Mouse (Mus musculus) cerebellum, adult 9-10 months (tissue): Measurements from ENCODE around the gene Pold1.

Experiments
- DNase-seq: peaks from one replicate; pipeline ENCODE4 v3.0.0; 2022

Pold1 gene

GRCm38 (mm10) chr7:44576333-44576844 is 27.7 kb upstream of the Pold1 start:
- no peak for DNase-seq

DNA sequence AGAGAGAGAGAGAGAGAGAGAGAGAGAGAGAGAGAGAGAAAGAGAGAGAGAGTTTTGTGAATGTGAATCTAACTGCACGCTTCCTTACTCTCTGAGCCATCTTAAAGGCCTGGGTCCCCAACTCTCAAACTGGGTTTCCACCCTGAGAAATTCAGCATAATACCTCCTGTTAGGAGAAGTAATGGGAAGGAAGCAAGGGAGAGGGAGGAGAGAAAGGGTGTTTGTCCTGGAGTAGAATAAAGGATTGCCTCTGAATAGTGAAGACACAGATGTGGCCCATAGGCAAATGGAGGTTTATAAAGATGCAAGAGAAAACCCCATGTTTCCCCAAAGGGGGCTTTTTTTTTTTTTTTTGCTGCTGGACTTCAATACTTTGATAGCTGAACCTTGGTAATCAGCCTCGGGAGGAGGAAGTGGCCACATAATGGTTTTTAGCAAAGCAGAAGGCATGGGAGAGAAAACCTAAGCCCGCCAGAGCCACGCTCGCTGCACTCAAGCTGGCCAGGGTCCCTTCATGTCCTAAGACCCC is 24.4 kb upstream of the Pold1 start:
- DNase-seq, result no peak

DNA sequence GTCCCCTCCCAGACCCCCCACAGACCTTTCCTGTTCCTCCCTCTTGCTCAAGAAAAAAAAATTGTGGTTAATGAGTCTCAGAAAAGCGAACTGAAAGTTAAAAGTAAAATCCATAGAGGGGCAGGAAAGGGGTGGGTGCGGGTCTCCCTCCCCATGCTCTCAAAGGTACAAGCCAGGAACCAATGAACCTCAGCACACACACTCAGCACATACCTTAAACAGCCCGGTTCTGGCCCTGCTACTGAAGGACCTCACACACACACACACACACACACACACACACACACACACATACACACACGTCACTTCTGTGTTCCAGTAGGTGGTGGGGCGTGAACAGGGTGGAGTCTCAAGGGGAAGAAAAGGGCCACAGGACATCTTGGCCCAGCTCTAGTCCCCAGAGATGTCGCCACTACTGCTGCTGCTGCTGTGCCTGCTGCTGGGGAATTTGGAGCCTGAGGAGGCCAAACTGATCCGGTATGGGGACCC is 23.6 kb upstream of the Pold1 start, which contains the start of gene Napsa:
TSS of gene Napsa (plus strand) at position 168 of the 489 bp plus-strand sequence.
- DNase-seq, result no peak

GRCm38 (mm10) chr7:44571811-44572210 is 23.2 kb upstream of the Pold1 start:
- no peak for DNase-seq

DNA sequence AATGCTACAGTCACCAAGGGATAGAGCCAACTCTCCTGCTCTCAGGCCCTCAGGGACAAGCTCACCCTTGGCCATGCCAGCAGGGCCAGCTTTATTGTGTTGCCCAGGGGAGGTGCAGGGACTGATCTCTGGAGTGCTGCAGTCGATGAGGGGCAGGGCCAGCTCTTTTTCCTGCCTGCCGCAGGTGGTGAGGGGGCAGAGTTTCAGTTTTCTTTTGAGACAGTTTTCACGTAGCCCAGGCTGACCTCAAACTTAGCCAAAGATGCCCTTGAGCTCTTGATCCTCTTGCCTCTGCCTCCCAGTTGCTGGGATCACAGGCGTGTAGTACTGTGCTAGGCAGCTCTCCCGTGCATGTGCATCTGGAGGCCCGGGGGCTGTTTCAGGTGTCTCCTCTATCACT is 22.3 kb upstream of the Pold1 start:
- DNase-seq, result no peak

DNA sequence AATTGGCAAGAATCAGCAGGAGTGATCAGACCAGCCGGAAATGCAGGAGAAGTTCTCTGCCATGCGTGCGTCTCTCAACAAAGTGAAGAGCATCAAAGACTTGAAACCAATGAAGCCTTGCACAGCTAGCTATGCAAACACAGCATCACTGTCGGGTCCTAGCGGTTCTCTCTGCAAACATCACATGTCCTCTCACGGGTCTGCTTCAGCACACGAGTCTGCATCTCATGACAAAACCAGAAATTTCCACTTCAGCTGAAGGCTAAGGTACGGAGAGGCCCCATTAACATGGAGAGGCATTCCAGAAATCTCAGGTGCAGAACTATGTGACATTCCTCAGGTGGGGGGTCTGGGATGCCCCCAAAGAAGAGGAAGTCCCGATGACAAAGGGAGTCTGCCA is 20.2 kb upstream of the Pold1 start:
- DNase-seq, result no peak

DNA sequence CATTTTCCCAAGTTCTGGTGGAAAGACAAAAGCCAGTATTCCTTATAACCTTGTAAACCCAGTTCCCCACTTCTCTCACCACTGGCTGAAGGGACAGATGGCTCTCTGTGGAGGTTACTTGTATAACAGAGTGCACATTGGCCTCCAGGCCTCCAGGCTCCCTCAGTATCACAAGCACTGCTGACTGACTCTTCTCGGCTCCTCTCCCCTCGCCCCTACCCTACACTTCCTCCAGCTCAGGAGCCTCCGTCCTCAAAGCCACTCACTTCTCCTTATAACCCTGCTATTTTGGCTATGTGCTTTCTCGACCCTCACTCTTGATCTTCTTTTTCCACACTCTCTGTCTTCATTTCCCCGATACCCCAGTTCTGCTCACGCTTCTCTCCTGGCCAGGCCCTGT is 16.8 kb upstream of the Pold1 start:
- no peak for DNase-seq

GRCm38 (mm10) chr7:44564486-44564885 is 15.8 kb upstream of the Pold1 start:
- no peak for DNase-seq

- DNase-seq, result no peak
Observed at GRCm38 (mm10) chr7:44563284-44563683, 14.6 kb upstream of the Pold1 start.

DNA sequence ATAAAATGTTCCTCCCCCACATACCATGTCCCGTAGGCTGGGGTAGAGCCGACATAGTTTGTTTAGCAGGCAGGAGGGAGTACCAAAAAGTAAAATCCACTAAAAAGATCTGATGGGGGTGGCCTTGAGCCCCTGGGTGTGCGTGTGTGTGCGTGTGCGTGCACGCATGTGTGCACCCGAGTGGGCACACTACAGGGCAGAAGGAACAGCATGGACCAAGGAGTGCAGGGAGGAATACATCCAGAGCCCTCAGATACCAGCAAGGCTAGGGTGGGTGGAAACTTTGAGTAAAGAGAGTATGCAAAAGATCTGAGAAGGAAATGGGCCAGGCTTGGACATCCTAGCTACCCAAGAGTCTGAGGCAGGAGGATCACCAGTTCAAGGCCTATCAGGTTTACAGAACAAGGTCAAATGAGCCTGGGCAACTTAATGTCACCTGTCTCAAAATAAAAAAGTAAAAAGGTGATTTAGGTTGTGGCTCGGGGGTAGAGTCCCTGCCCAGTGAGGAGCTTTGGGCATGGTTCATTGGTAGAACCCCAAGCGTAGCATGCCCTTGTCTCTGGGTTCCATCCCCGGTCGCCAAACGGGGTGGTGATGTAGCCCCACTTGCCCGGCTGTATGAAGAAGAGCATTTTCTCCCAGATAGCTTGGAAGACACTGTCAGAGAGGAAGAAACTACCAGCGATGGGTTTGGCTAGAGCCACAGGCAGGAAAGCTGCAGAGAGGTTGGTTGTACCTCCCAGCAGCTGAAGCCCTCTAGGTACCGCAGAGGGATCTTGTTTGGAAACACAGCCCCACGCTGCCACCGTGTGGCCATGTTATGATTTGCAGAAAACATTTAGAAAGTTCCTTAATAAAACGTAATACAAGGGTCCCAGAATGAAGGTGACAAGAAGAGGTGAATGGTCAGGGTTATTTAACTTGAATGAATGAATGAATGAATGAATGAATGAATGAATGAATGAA is 12.1 kb upstream of the Pold1 start:
- peak; percentile 89 for DNase-seq

GRCm38 (mm10) chr7:44557629-44558028 is 9.0 kb upstream of the Pold1 start:
- no peak for DNase-seq

- peak; percentile 93 for DNase-seq
Observed at GRCm38 (mm10) chr7:44553826-44554225, 5.2 kb upstream of the Pold1 start, which contains the start of gene Nr1h2. TSS of gene Nr1h2 (minus strand) at chr7:44553951.

DNA sequence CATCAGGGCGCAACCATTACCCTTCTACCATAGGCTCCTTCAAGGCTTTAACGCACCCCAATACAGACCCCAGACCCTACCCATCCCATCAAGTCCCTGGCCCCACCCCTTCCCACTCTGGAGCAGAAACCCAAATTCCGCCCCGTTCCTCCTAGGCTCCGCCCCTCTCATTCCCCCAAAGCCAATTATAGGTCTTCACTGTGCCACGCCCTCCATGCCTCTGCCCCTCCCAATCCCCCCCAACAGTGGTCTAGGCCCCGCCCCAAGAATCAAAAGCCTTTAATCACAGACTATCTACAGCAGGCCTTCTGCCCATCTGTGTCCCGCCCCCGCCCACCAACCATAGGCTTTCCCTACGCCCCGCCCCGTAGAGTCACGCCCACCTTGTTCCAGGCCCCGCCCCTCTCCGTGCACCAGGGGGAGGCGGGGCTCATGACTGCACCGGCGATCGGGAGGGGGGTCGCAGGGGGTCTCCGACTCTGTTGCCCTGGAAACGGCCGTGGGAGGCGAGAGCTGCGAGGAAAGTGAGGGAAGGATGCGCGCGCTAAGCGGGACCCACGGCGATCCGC is 4.6 kb upstream of the Pold1 start:
- no peak for DNase-seq

- peak; percentile 41 for DNase-seq
Observed at GRCm38 (mm10) chr7:44552141-44552908, 3.7 kb upstream of the Pold1 start.

GRCm38 (mm10) chr7:44551731-44552130 is 3.1 kb upstream of the Pold1 start:
- DNase-seq, result peak; percentile 50

GRCm38 (mm10) chr7:44551301-44551700 is 2.7 kb upstream of the Pold1 start:
- DNase-seq, result peak; percentile 34

GRCm38 (mm10) chr7:44550409-44550678 is 1.7 kb upstream of the Pold1 start:
- DNase-seq, result no peak

DNA sequence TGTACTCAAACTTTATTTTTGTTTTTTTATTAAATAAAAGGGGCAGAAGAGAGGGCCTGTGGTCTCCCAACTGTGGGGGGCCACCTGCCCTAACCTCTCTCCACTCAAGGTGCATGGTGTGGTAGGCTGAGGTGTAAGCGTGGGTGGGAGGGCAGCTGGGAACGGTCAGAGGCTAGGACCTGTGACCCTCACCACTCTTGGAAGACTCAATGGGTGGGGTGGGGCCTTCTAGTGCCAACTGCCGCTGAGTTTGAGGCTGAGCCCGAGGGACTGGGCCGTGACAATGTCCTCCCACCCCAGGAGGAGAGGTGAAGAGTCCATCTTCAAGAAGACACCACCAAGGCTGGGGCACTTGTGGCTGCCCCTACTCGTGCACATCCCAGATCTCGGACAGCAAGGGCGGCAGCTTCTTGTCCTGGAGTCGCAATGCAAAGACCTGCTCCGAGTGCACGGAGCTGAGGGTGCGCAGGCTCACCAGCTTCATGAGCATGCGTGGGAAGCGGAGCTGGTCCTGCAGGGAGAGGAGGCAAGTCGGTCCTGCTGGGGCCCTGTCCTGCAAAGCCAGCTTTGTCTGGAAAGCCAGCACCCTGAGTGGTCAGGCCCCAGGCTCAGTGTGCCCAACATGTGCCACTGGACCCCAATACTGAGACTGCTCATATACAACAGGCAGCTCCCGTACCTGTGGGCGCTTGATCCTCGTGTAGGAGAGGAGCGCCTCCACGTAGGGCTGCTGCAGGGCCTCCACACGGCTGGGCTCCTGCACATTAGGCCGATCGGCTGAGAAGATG is 1.2 kb upstream of the Pold1 start:
- peak; percentile 55 for DNase-seq

DNA sequence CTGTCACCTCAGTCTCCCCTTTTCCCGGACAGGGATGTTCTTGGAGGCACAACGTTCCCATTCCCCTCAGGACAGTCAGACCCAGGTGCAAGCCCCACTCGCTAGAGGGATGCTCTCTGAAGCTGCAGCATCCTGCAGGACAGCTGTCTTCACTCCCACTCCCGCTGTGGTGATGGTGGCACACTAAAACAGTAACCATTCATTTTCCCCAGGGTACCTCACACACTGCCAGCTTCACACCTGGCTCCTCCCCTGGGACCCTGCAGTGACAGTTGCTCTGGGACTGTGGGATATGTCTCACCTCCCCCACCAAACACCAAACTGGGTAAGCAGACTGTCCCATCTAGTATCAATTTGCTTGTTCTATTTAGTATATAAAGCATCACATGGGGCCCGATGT is 924 bp downstream of the Pold1 start:
- DNase-seq, result peak; percentile 55

DNA sequence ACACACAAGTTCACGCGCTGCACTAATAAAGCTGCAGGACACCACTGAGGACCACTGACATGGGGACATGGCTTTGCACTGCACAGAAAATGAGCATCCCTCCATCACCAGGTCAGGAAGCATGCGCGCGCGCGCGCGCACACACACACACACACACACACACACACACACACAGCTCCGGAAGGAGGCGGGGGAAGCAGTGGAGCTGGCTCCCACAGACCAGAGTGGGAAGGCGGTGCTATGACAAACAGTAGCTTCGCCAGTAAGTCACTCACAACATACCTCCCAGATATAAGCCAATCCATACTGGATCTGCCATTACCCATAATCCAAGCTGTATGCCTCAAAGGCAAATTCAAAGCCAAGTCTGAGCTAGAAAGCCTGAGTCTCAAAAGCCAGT is 1.6 kb downstream of the Pold1 start:
- no peak for DNase-seq

GRCm38 (mm10) chr7:44546274-44546673 is 2.4 kb downstream of the Pold1 start:
- DNase-seq, result no peak

- DNase-seq, result no peak
Observed at GRCm38 (mm10) chr7:44543071-44543470, 5.6 kb downstream of the Pold1 start.
